Mouse (Mus musculus) limb, embryonic 14.5 days (tissue): ENCODE measurements around the gene Pde4b. TPM values are rescaled to one million over a fixed set of nuclear protein-coding genes. Genes with fewer than 3 reads are reported as not detected.

Source experiments
- ATAC-seq: fragments of 200-750 bp; cut with Nextera tagmentation; 2 replicates; pipeline ENCODE4 v1.8.0; 2017; ENCODE audit warnings: low read depth, moderate number of reproducible peaks, moderate TSS enrichment; ENCODE audit not compliant: low FRiP score
- DNase-seq: peaks from one replicate; pipeline ENCODE4 v3.0.0-alpha.2; 2015; ENCODE audit warnings: low spot score
- H3K27ac ChIP-seq: fragments of 300-500 bp; sonication (generic); replicated peaks from 2 replicates; pipeline ENCODE4 v1.5.1; 2014; ENCODE audit warnings: low read depth, mild to moderate bottlenecking, low read length, moderate library complexity, mixed read lengths
- H3K27me3 ChIP-seq: fragments of 300-500 bp; sonication (generic); 2 replicates; pipeline ENCODE4 v1.6.1; 2014; ENCODE audit warnings: low read length, mixed read lengths; ENCODE audit not compliant: control insufficient read depth, insufficient read depth
- H3K36me3 ChIP-seq: fragments of 300-500 bp; sonication (generic); 2 replicates; pipeline ENCODE4 v1.6.1; 2014; ENCODE audit warnings: mild to moderate bottlenecking, low read length, moderate library complexity, mixed read lengths; ENCODE audit not compliant: control insufficient read depth, insufficient read depth
- H3K4me1 ChIP-seq: fragments of 300-500 bp; sonication (generic); 2 replicates; pipeline ENCODE4 v1.6.1; 2014; ENCODE audit warnings: antibody characterized with exemption, low read length, mixed read lengths; ENCODE audit not compliant: control insufficient read depth, insufficient read depth
- H3K4me2 ChIP-seq: fragments of 300-500 bp; sonication (generic); replicated peaks from 2 replicates; pipeline ENCODE4 v1.6.1; 2014; ENCODE audit warnings: low read depth, mild to moderate bottlenecking, low read length, moderate library complexity; ENCODE audit not compliant: severe bottlenecking
- H3K4me3 ChIP-seq: fragments of 300-500 bp; sonication (generic); replicated peaks from 2 replicates; pipeline ENCODE4 v1.5.1; 2014; ENCODE audit warnings: low read length
- H3K9ac ChIP-seq: fragments of 300-500 bp; sonication (generic); 2 replicates; pipeline ENCODE4 v1.6.1; 2014; ENCODE audit warnings: mild to moderate bottlenecking, low read depth, low read length, moderate library complexity; ENCODE audit not compliant: severe bottlenecking
- H3K9me3 ChIP-seq: fragments of 300-500 bp; sonication (generic); 2 replicates; pipeline ENCODE4 v1.6.1; 2016; ENCODE audit warnings: low read length; ENCODE audit not compliant: control insufficient read depth
- POLR2A ChIP-seq: fragments of 200-500 bp; IDR thresholded peaks from 2 replicates; pipeline ENCODE4 v1.8.0; 2012; ENCODE audit warnings: inconsistent platforms, mild to moderate bottlenecking, moderate library complexity, borderline replicate concordance; ENCODE audit not compliant: insufficient read depth, insufficient read length; ENCODE audit errors: extremely low read depth
- WGBS: fragments of 180-500 bp; shearing (Covaris S2); extraction: QIAGEN DNeasy Blood & Tissue Kit; methylation state at CpG from one replicate; pipeline ENCODE4 v1.1.7; 2014; 5-methylcytosine and 5-hydroxymethylcytosine counted together
- polyA plus RNA-seq, 2 experiments: library from polyadenylated mRNA; depleted of rRNA in 1 of 2; stranded (reverse) in 1 of 2; unstranded in 1 of 2; fragments of >200 nt; fragmentation: Nextera tagmentation in 1 of 2; extraction: Ambion mirVana in 1 of 2; gene quantifications; 2 replicates each; pipeline versions ENCODE4 v1.2.1 to v1.2.3; 2012 to 2014

Gene Pde4b
- polyA plus RNA-seq, 2 experiments: 14.4 to 18.3 TPM

GRCm38 (mm10) chr4:102510061-102510460, 422.7 kb downstream of the Pde4b start:
- ATAC-seq (no peak), DNase-seq (no peak)
- Histone ChIP-seq H3K9ac (no peak overlapping the region), H3K4me1 (peaks cover 28% of the 10 kb centered on the region), H3K36me3 (no peaks in the 10 kb centered on the region), H3K27ac (no peak overlapping the region), H3K9me3 (no peaks in the 10 kb centered on the region), H3K4me2 (no peak overlapping the region), H3K4me3 (no peak overlapping the region), H3K27me3 (no peaks in the 10 kb centered on the region)
- no peak for TF ChIP-seq POLR2A
- WGBS: 53% methylated on average over 6 of the region's 6 CpGs

- DNase-seq (peak; percentile 91), ATAC-seq (peak; percentile 80)
- Histone ChIP-seq H3K27me3 (no peaks in the 10 kb centered on the region), H3K4me3 (peak overlapping the region; percentile 9; the same call in 1 of the 2 replicates), H3K4me2 (peak overlapping the region; percentile 40), H3K36me3 (no peaks in the 10 kb centered on the region), H3K9me3 (no peaks in the 10 kb centered on the region), H3K9ac (peak overlapping the region; percentile 29; the same call in 1 of the 2 replicates), H3K27ac (peak overlapping the region; percentile 77), H3K4me1 (peaks cover 23% of the 10 kb centered on the region)
- WGBS: 26% methylated on average over 8 of the region's 8 CpGs
- no peak for TF ChIP-seq POLR2A
Observed at GRCm38 (mm10) chr4:102510939-102511391, 423.6 kb downstream of the Pde4b start.

- Histone ChIP-seq H3K27ac (peak overlapping the region; percentile 77), H3K4me1 (peaks cover 18% of the 10 kb centered on the region), H3K4me2 (peak overlapping the region; percentile 40), H3K4me3 (peak overlapping the region; percentile 9; the same call in 1 of the 2 replicates), H3K9me3 (no peaks in the 10 kb centered on the region), H3K36me3 (no peaks in the 10 kb centered on the region), H3K27me3 (no peaks in the 10 kb centered on the region), H3K9ac (peak overlapping the region; percentile 29; the same call in 1 of the 2 replicates)
- ATAC-seq: peak; percentile 65
- DNase-seq: peak; percentile 58
- WGBS: 5% methylated on average over 11 of the region's 11 CpGs
- no peak for TF ChIP-seq POLR2A
Observed at GRCm38 (mm10) chr4:102511511-102511910, 424.2 kb downstream of the Pde4b start.

- WGBS: 86% methylated on average over 7 of the region's 7 CpGs
- no peak overlapping the region for H3K4me3 ChIP-seq
- no peak overlapping the region for H3K27ac ChIP-seq
- no peaks in the 10 kb centered on the region for H3K27me3 ChIP-seq
- no peaks in the 10 kb centered on the region for H3K9me3 ChIP-seq
- TF ChIP-seq POLR2A: no peak
- ATAC-seq: no peak
- H3K36me3 ChIP-seq: no peaks in the 10 kb centered on the region
- H3K4me2 ChIP-seq: no peak overlapping the region
- DNase-seq: no peak
- H3K9ac ChIP-seq: no peak overlapping the region
- H3K4me1 ChIP-seq: peaks cover 23% of the 10 kb centered on the region
Observed at GRCm38 (mm10) chr4:102512940-102513339, 425.6 kb downstream of the Pde4b start.

GRCm38 (mm10) chr4:102513514-102513913, 426.2 kb downstream of the Pde4b start:
- DNase-seq: no peak
- no peak for TF ChIP-seq POLR2A
- WGBS: 70% methylated on average over 5 of the region's 5 CpGs

More at GRCm38 (mm10) chr4:102513514-102513913, 426.2 kb downstream of the Pde4b start:
- Histone ChIP-seq H3K9ac (no peak overlapping the region), H3K4me1 (peaks cover 23% of the 10 kb centered on the region), H3K36me3 (no peaks in the 10 kb centered on the region), H3K9me3 (no peaks in the 10 kb centered on the region), H3K4me3 (no peak overlapping the region), H3K27me3 (no peaks in the 10 kb centered on the region), H3K27ac (no peak overlapping the region), H3K4me2 (no peak overlapping the region)
- no peak for ATAC-seq
